Mouse (Mus musculus) MEL (cell line): ENCODE data around the gene Cgrrf1. TPM values are rescaled to one million over a fixed set of nuclear protein-coding genes. Genes with fewer than 3 reads are reported as not detected.

Source experiments
- DNase-seq: peaks from one replicate; pipeline ENCODE4 v3.0.0; 2011; ENCODE audit warnings: low read depth, low spot score
- H3K27ac ChIP-seq: 2 replicates; pipeline ENCODE4 v1.5.1; 2012; ENCODE audit warnings: low read depth, mild to moderate bottlenecking, control low read depth, low read length, moderate library complexity; ENCODE audit not compliant: control insufficient read depth
- H3K27me3 ChIP-seq, 2 experiments: fragments of 150-350 bp in 1 of 2; sonication (generic) in 1 of 2; 2 replicates each; pipeline ENCODE4 v1.6.1; 2012; ENCODE audit warnings: low read length in 2 of 2, mild to moderate bottlenecking in 2 of 2, improper control_type of control experiment in 1 of 2, moderate library complexity in 1 of 2; ENCODE audit not compliant: insufficient read depth in 2 of 2, control insufficient read depth in 1 of 2
- H3K36me3 ChIP-seq, 2 experiments: 2 replicates each; pipeline ENCODE4 v1.6.1; 2012 to 2014; ENCODE audit warnings: low read length in 2 of 2, improper control_type of control experiment in 1 of 2, inconsistent platforms in 1 of 2, mild to moderate bottlenecking in 1 of 2; ENCODE audit not compliant: insufficient read depth in 2 of 2, control insufficient read depth in 1 of 2
- H3K4me1 ChIP-seq, 2 experiments: fragments of 150-350 bp in 1 of 2; sonication (generic) in 1 of 2; 2 replicates each; pipeline ENCODE4 v1.6.1; 2012; ENCODE audit warnings: low read length in 2 of 2, improper control_type of control experiment in 1 of 2, mild to moderate bottlenecking in 1 of 2; ENCODE audit not compliant: insufficient read depth in 2 of 2, control insufficient read depth in 1 of 2
- H3K4me3 ChIP-seq, 2 experiments: fragments of 150-350 bp in 1 of 2; sonication (generic) in 1 of 2; 2 replicates each; pipeline ENCODE4 v1.5.1; 2012; ENCODE audit warnings: low read depth in 2 of 2, low read length in 2 of 2, mild to moderate bottlenecking in 2 of 2, moderate library complexity in 2 of 2, control low read depth in 1 of 2, improper control_type of control experiment in 1 of 2; ENCODE audit not compliant: control insufficient read depth in 1 of 2, insufficient read depth in 1 of 2
- H3K79me2 ChIP-seq: 2 replicates; pipeline ENCODE4 v1.6.1; 2012; ENCODE audit warnings: mild to moderate bottlenecking, low read length, moderate library complexity; ENCODE audit not compliant: control insufficient read depth, poor library complexity, insufficient read depth
- H3K9ac ChIP-seq: 2 replicates; pipeline ENCODE4 v1.6.1; 2012; ENCODE audit warnings: low read depth, mild to moderate bottlenecking, control low read depth, low read length, moderate library complexity; ENCODE audit not compliant: control insufficient read depth, poor library complexity, severe bottlenecking
- H3K9me3 ChIP-seq: fragments of 150-350 bp; sonication (generic); replicated peaks from 2 replicates; pipeline ENCODE4 v1.6.1; 2012; ENCODE audit warnings: mild to moderate bottlenecking, low read length, improper control_type of control experiment, moderate library complexity; ENCODE audit not compliant: insufficient read depth
- E2F4 ChIP-seq: IDR thresholded peaks from 2 replicates; pipeline ENCODE4 v1.6.1; 2011; ENCODE audit warnings: low read depth, low read length, improper control_type of control experiment, borderline replicate concordance
- ELF1 ChIP-seq: IDR thresholded peaks from 2 replicates; pipeline ENCODE4 v1.6.1; 2014; ENCODE audit warnings: low read depth, mild to moderate bottlenecking, inconsistent platforms, low read length, improper control_type of control experiment, moderate library complexity
- ETS1 ChIP-seq: IDR thresholded peaks from 2 replicates; pipeline ENCODE4 v1.6.1; 2012; ENCODE audit warnings: low read depth, mild to moderate bottlenecking, inconsistent platforms, low read length, improper control_type of control experiment, moderate library complexity
- GABPA ChIP-seq: IDR thresholded peaks from 2 replicates; pipeline ENCODE4 v1.6.1; 2012; ENCODE audit warnings: low read depth, mild to moderate bottlenecking, inconsistent platforms, low read length, improper control_type of control experiment, moderate library complexity
- GATA1 ChIP-seq: IDR thresholded peaks from 2 replicates; pipeline ENCODE4 v1.6.1; 2011; ENCODE audit warnings: low read depth, low read length, improper control_type of control experiment
- HCFC1 ChIP-seq: IDR thresholded peaks from 2 replicates; pipeline ENCODE4 v1.6.1; 2012; ENCODE audit warnings: low read depth, mild to moderate bottlenecking, inconsistent platforms, low read length, improper control_type of control experiment, moderate library complexity
- KAT2A ChIP-seq: conservative IDR thresholded peaks from 2 replicates; pipeline ENCODE4 v1.6.1; 2012; ENCODE audit warnings: low read depth, low read length, improper control_type of control experiment, inconsistent platforms
- MAFK ChIP-seq: IDR thresholded peaks from 2 replicates; pipeline ENCODE4 v1.6.1; 2011; ENCODE audit warnings: low read depth, mild to moderate bottlenecking, low read length, improper control_type of control experiment, borderline replicate concordance
- MAX ChIP-seq: IDR thresholded peaks from 2 replicates; pipeline ENCODE4 v1.6.1; 2011; ENCODE audit warnings: low read length, improper control_type of control experiment
- MEF2A ChIP-seq: IDR thresholded peaks from 2 replicates; pipeline ENCODE4 v1.6.1; 2014; ENCODE audit warnings: low read depth, mild to moderate bottlenecking, inconsistent platforms, low read length, improper control_type of control experiment; ENCODE audit not compliant: poor library complexity, insufficient replicate concordance, severe bottlenecking; ENCODE audit errors: extremely low read depth
- MYC ChIP-seq: IDR thresholded peaks from 2 replicates; pipeline ENCODE4 v1.6.1; 2011; ENCODE audit warnings: low read depth, mild to moderate bottlenecking, low read length, improper control_type of control experiment, moderate library complexity
- NELFE ChIP-seq: IDR thresholded peaks from 2 replicates; pipeline ENCODE4 v1.6.1; 2011; ENCODE audit warnings: low read depth, low read length, improper control_type of control experiment
- POLR2AphosphoS2 ChIP-seq: IDR thresholded peaks from 2 replicates; pipeline ENCODE4 v1.6.1; 2011; ENCODE audit warnings: low read length, improper control_type of control experiment
- RAD21 ChIP-seq: IDR thresholded peaks from 2 replicates; pipeline ENCODE4 v1.6.1; 2011; ENCODE audit warnings: mild to moderate bottlenecking, low read depth, low read length, improper control_type of control experiment
- RCOR1 ChIP-seq: IDR thresholded peaks from 2 replicates; pipeline ENCODE4 v1.6.1; 2012; ENCODE audit warnings: low read depth, mild to moderate bottlenecking, inconsistent platforms, low read length, improper control_type of control experiment
- SIN3A ChIP-seq: IDR thresholded peaks from 2 replicates; pipeline ENCODE4 v1.6.1; 2012; ENCODE audit warnings: low read length, improper control_type of control experiment, inconsistent platforms
- SMC3 ChIP-seq: IDR thresholded peaks from 2 replicates; pipeline ENCODE4 v1.6.1; 2011; ENCODE audit warnings: low read depth, low read length, improper control_type of control experiment
- TCF12 ChIP-seq: IDR thresholded peaks from 2 replicates; pipeline ENCODE4 v1.6.1; 2014; ENCODE audit warnings: low read depth, mild to moderate bottlenecking, inconsistent platforms, low read length, improper control_type of control experiment, moderate library complexity
- UBTF ChIP-seq: IDR thresholded peaks from 2 replicates; pipeline ENCODE4 v1.6.1; 2012; ENCODE audit warnings: low read depth, mild to moderate bottlenecking, inconsistent platforms, low read length, improper control_type of control experiment, moderate library complexity, borderline replicate concordance; ENCODE audit not compliant: insufficient read depth
- ZC3H11A ChIP-seq: IDR thresholded peaks from 2 replicates; pipeline ENCODE4 v1.6.1; 2012; ENCODE audit warnings: low read depth, mild to moderate bottlenecking, inconsistent platforms, low read length, improper control_type of control experiment
- ZNF384 ChIP-seq: IDR thresholded peaks from 2 replicates; pipeline ENCODE4 v1.6.1; 2012; ENCODE audit warnings: low read depth, mild to moderate bottlenecking, inconsistent platforms, low read length, improper control_type of control experiment
- polyA plus RNA-seq, 2 experiments: library from polyadenylated mRNA; stranded (reverse) in 1 of 2; unstranded in 1 of 2; fragments of >175 nt in 1 of 2; fragments of >200 nt in 1 of 2; gene quantifications; 2 replicates each; pipeline versions ENCODE4 v1.2.1 to v1.2.4; 2012; ENCODE audit warnings: low replicate concordance in 2 of 2, low read depth in 1 of 2; ENCODE audit not compliant: insufficient read length in 2 of 2, insufficient read depth in 1 of 2, missing spikeins in 1 of 2
- total RNA-seq: library from RNA; depleted of rRNA; stranded (reverse); fragments of 300-350 nt; gene quantifications from 2 replicates; pipeline ENCODE4 v1.2.3, GENCODE M21; 2012

Gene Cgrrf1
- total and polyA plus RNA-seq, 3 experiments, result 18.3 to 26.2 TPM; not detected in 1

DNA sequence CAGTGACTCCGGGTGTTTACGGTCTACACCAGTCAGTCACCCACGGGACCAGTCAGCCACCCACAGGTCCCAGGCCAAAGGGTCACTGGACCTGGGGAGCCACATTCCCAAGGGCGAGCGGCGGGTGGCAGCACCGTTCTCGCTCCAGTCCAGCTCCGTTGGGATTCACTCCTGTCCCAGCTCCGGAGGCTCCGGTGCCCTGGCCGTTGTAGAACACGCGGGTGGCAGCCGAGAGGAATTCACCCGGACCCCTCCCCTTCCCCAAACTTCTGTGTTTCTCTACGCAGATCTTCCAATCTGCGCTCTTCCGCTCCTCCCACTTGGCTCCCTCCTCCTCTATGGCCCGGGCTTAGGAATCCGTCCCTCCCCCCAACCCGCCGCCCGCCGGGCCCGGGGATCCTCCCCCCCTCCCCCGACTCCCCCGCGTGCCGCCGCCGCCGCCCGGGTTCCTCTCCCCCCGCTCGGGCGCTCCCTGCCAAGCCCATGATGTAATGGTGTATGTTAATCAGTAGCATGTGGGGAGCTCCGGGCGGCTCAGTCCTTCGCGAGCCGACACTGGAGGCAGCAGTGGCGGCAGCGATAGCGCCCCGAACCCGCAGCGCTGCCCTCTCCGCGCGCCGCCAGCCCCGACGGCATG is 50.6 kb downstream of the Cgrrf1 start, which contains the start of gene Samd4:
Gene Samd4 (plus strand): TSS at position 424 of the 637 bp plus-strand sequence.
- no peaks in the 10 kb centered on the region; a peak in 1 of 4 replicates for H3K27me3 ChIP-seq
- H3K9ac ChIP-seq, result no peak within 1 kb of the TSS
- no peak for DNase-seq
- no peaks in the 10 kb centered on the region for H3K4me1 ChIP-seq
- no peak for TF ChIP-seq POLR2AphosphoS2
- TF ChIP-seq KAT2A, result no peak
- no peak for TF ChIP-seq E2F4
- no peak for TF ChIP-seq ZC3H11A
- H3K36me3 ChIP-seq, result no peaks in the 10 kb centered on the region
- no peaks in the 10 kb centered on the region for H3K79me2 ChIP-seq
- H3K9me3 ChIP-seq, result no peaks in the 10 kb centered on the region
- no peak within 1 kb of the TSS for H3K4me3 ChIP-seq
- no peak within 1 kb of the TSS for H3K27ac ChIP-seq

DNA sequence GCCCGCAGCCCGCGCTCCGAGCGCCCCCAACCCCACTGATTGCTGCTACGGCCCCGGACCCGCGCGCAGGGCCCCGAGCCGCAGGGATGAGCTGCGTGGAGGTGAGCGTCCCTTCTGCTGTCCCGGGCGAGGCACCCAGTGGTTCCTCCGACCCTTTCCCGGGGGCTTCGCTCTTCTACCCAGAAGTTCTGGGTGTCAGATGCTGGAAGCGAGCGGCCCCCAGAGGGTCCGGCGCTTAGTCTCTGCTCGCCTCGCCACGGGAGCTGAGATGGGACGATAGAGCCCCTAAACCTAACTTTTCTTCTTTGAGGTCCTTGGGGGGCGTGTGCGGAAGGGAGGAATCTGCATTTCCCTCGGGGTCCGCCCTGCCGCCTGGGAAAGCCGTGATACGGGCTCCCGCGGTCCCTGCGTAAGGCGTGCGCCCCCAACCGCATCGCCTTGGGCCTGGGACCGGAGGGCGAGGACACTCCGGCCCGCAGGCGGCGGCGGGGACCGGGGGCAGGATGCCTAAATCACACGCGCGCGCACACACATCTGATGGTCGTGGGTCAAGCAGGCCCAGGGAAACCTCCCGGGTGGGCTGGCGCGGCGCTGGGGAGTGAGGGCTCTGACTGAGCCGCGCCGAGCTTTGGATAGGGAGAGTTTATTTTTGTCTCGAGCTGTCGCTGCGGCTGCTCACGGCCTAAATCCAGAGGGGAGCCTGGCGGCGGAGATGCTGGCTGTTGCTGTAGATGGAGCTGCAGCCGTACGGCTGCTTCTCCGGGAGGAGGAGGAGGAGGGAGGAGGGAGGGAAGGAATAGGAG is 51.3 kb downstream of the Cgrrf1 start:
- H3K4me3 ChIP-seq, result no peak overlapping the region
- no peaks in the 10 kb centered on the region; a peak in 1 of 4 replicates for H3K27me3 ChIP-seq
- no peak overlapping the region for H3K9ac ChIP-seq
- no peak overlapping the region for H3K27ac ChIP-seq
- no peaks in the 10 kb centered on the region for H3K9me3 ChIP-seq
- H3K36me3 ChIP-seq, result no peaks in the 10 kb centered on the region
- H3K79me2 ChIP-seq, result no peaks in the 10 kb centered on the region
- no peaks in the 10 kb centered on the region for H3K4me1 ChIP-seq
- DNase-seq, result no peak
- TF ChIP-seq MEF2A, result no peak
- no peak for TF ChIP-seq ETS1
- TF ChIP-seq HCFC1, result no peak
- no peak for TF ChIP-seq MAX
- TF ChIP-seq RAD21, result no peak
- TF ChIP-seq UBTF, result no peak
- TF ChIP-seq MYC, result no peak
- no peak for TF ChIP-seq SIN3A
- no peak for TF ChIP-seq NELFE
- TF ChIP-seq MAFK, result no peak
- no peak for TF ChIP-seq GABPA
- no peak for TF ChIP-seq SMC3
- no peak for TF ChIP-seq ZNF384
- TF ChIP-seq TCF12, result no peak
- TF ChIP-seq RCOR1, result no peak
- no peak for TF ChIP-seq ELF1
- no peak for TF ChIP-seq GATA1
